Mouse (Mus musculus): Measurements from ENCODE around the gene Gm28372. TPM values are rescaled to one million over a fixed set of nuclear protein-coding genes. Genes with fewer than 3 reads are reported as not detected.
A peak's percentile ranks its signal among the peaks of the same experiment; 100 is the strongest.
"Not testable (repeated sequence)": the region's sequence is repeated elsewhere in the genome, so short reads cannot be mapped to it uniquely, and the experiment has no call there.

Gm28372 gene
- not detected for total RNA-seq (2022)

GRCm38 (mm10) chr2:130404939-130405338, at the start of gene Gm28372, which contains the start of gene 1700020A23Rik:
Gene Gm28372 (plus strand): TSS chr2:130405239.
Gene 1700020A23Rik (plus strand): TSS chr2:130405259.
- DNase-seq (ENCODE audit: low spot score in 2 of 2), result no peak

- no peak for DNase-seq (ENCODE audit: low spot score in 2 of 2)
Measured at GRCm38 (mm10) chr2:130357551-130357950, 47.5 kb upstream of the Gm28372 start.

- DNase-seq (ENCODE audit: low spot score in 2 of 2), result no peak
Measured at GRCm38 (mm10) chr2:130358852-130359251, 46.2 kb upstream of the Gm28372 start.

GRCm38 (mm10) chr2:130362511-130363026, 42.5 kb upstream of the Gm28372 start:
- peak in 1 of 2 experiments; percentile 27 for DNase-seq (ENCODE audit: low spot score in 2 of 2)

GRCm38 (mm10) chr2:130365211-130366094, 39.6 kb upstream of the Gm28372 start:
- DNase-seq (ENCODE audit: low spot score in 2 of 2), result no peak

GRCm38 (mm10) chr2:130367386-130367785, 37.7 kb upstream of the Gm28372 start:
- DNase-seq (ENCODE audit: low spot score in 2 of 2), result no peak

GRCm38 (mm10) chr2:130373026-130373425, 32.0 kb upstream of the Gm28372 start:
- not testable (repeated sequence) for DNase-seq (ENCODE audit: low spot score in 2 of 2)

- no peak for DNase-seq (ENCODE audit: low spot score in 2 of 2)
Measured at GRCm38 (mm10) chr2:130374951-130375350, 30.1 kb upstream of the Gm28372 start.

- DNase-seq (ENCODE audit: low spot score in 2 of 2), result no peak
Measured at GRCm38 (mm10) chr2:130383205-130383604, 21.8 kb upstream of the Gm28372 start.

GRCm38 (mm10) chr2:130383895-130384294, 21.1 kb upstream of the Gm28372 start:
- DNase-seq (ENCODE audit: low spot score in 2 of 2), result no peak

- no peak for DNase-seq (ENCODE audit: low spot score in 2 of 2)
Measured at GRCm38 (mm10) chr2:130386212-130386611, 18.8 kb upstream of the Gm28372 start.

GRCm38 (mm10) chr2:130388796-130389195, 16.2 kb upstream of the Gm28372 start:
- no peak for DNase-seq (ENCODE audit: low spot score in 2 of 2)

- DNase-seq (ENCODE audit: low spot score in 2 of 2), result no peak
Measured at GRCm38 (mm10) chr2:130390993-130391625, 13.9 kb upstream of the Gm28372 start.

GRCm38 (mm10) chr2:130392836-130393235, 12.2 kb upstream of the Gm28372 start:
- DNase-seq (ENCODE audit: low spot score in 2 of 2), result no peak

- no peak for DNase-seq (ENCODE audit: low spot score in 2 of 2)
Measured at GRCm38 (mm10) chr2:130395696-130396095, 9.3 kb upstream of the Gm28372 start.

- no peak for DNase-seq (ENCODE audit: low spot score in 2 of 2)
Measured at GRCm38 (mm10) chr2:130397186-130397985, 7.7 kb upstream of the Gm28372 start, which contains the start of gene Cpxm1. Gene Cpxm1 (minus strand): TSS chr2:130397574.

- peak in 1 of 2 experiments; percentile 6 for DNase-seq (ENCODE audit: low spot score in 2 of 2)
Measured at GRCm38 (mm10) chr2:130398091-130398490, 6.9 kb upstream of the Gm28372 start.

GRCm38 (mm10) chr2:130400046-130400445, 5.0 kb upstream of the Gm28372 start:
- no peak for DNase-seq (ENCODE audit: low spot score in 2 of 2)

GRCm38 (mm10) chr2:130401891-130402290, 3.1 kb upstream of the Gm28372 start:
- DNase-seq (ENCODE audit: low spot score in 2 of 2), result no peak

- no peak for DNase-seq (ENCODE audit: low spot score in 2 of 2)
Measured at GRCm38 (mm10) chr2:130406178-130406577, 1.1 kb downstream of the Gm28372 start, which contains the start of gene Tmem239. Gene Tmem239 (plus strand): TSS chr2:130406478.

GRCm38 (mm10) chr2:130408194-130408593, 3.2 kb downstream of the Gm28372 start:
- DNase-seq (ENCODE audit: low spot score in 2 of 2), result no peak
